Mouse (Mus musculus): ENCODE results near the gene Fam126b. TPM values are rescaled to one million over a fixed set of nuclear protein-coding genes. Genes with fewer than 3 reads are reported as not detected.
"Not testable (repeated sequence)": the region's sequence is repeated elsewhere in the genome, so short reads cannot be mapped to it uniquely, and the experiment has no call there.

Fam126b gene
- 0.76 TPM for polyA plus RNA-seq (2012; fragmentation: generic; extraction: Trizol)
- long read RNA-seq, experiment 1, partial matches to known transcripts = 1 of 1 reads
- long read RNA-seq, experiment 1, other reads (novel, unspliced or antisense) = 0 of 1 reads
- long read RNA-seq, experiment 2, full-length matches to known transcripts = 16 of 17 reads
- long read RNA-seq, experiment 2, partial matches to known transcripts = 0 of 17 reads
- long read RNA-seq, experiment 2, other reads (novel, unspliced or antisense) = 1 of 17 reads

- peak within 1 kb of the TSS; percentile 93 for H3K4me3 ChIP-seq (ENCODE audit: insufficient read depth, poor library complexity, severe bottlenecking)
- peaks cover 44% of the 10 kb centered on the region for H3K79me3 ChIP-seq (ENCODE audit: low read depth)
- H3ac ChIP-seq (ENCODE audit: control insufficient read depth, insufficient read length, low read depth) = peak within 1 kb of the TSS; percentile 88
- H3K79me2 ChIP-seq (ENCODE audit: control insufficient read depth, insufficient read depth) = peaks cover 89% of the 10 kb centered on the region
- H3K36me3 ChIP-seq (ENCODE audit: control insufficient read depth, insufficient read depth) = peaks cover 8% of the 10 kb centered on the region
- H3K27me3 ChIP-seq (ENCODE audit: control insufficient read depth, insufficient read depth, insufficient read length) = no peaks in the 10 kb centered on the region
- TF ChIP-seq FOSL1 (IDR thresholded peaks at IDR 0.05; ENCODE audit: insufficient read depth, low read length, poor library complexity, severe bottlenecking) (no peak), MAX (IDR thresholded peaks at IDR 0.05) (peak; percentile 16)
Observed at GRCm38 (mm10) chr1:58586171-58586997, at the start of gene Fam126b, which contains the start of gene Ndufb3. Gene Fam126b, minus strand, starts transcription at chr1:58586323. Gene Ndufb3, plus strand, starts transcription at chr1:58586384.

- not testable (repeated sequence) for H3K79me2 ChIP-seq (ENCODE audit: control insufficient read depth, insufficient read depth); H3K36me3 ChIP-seq (ENCODE audit: control insufficient read depth, insufficient read depth); H3K27me3 ChIP-seq (ENCODE audit: control insufficient read depth, insufficient read depth, insufficient read length); H3K79me3 ChIP-seq (ENCODE audit: low read depth); H3K4me3 ChIP-seq (ENCODE audit: insufficient read depth, poor library complexity, severe bottlenecking); H3ac ChIP-seq (ENCODE audit: control insufficient read depth, insufficient read length, low read depth)
Observed at GRCm38 (mm10) chr1:58628847-58629246, 42.7 kb upstream of the Fam126b start.

GRCm38 (mm10) chr1:58621996-58622748 is 36.0 kb upstream of the Fam126b start:
- TF ChIP-seq MYOG (IDR thresholded peaks at IDR 0.05; ENCODE audit: control insufficient read depth, extremely low read depth, insufficient read length) (no peak), MYOD1 (IDR thresholded peaks at IDR 0.05; ENCODE audit: control insufficient read depth, insufficient read length, low read depth) (no peak), MAX (IDR thresholded peaks at IDR 0.05) (no peak), FOSL1 (IDR thresholded peaks at IDR 0.05; ENCODE audit: insufficient read depth, low read length, poor library complexity, severe bottlenecking) (no peak), USF1 (IDR thresholded peaks at IDR 0.05; ENCODE audit: low read depth) (no peak)

GRCm38 (mm10) chr1:58621251-58621650 is 35.1 kb upstream of the Fam126b start:
- TF ChIP-seq USF1 (IDR thresholded peaks at IDR 0.05; ENCODE audit: low read depth) (no peak), CTCF (IDR thresholded peaks at IDR 0.05; ENCODE audit: control insufficient read depth, insufficient read depth, insufficient read length) (no peak), MYOD1 (IDR thresholded peaks at IDR 0.05; ENCODE audit: control insufficient read depth, insufficient read length, low read depth) (no peak), MAX (IDR thresholded peaks at IDR 0.05) (no peak), CEBPB (IDR thresholded peaks at IDR 0.05; ENCODE audit: low read depth) (no peak)
- Histone ChIP-seq H3K36me3 (ENCODE audit: control insufficient read depth, insufficient read depth) (no peaks in the 10 kb centered on the region), H3K4me3 (ENCODE audit: insufficient read depth, poor library complexity, severe bottlenecking) (no peak overlapping the region), H3ac (ENCODE audit: control insufficient read depth, insufficient read length, low read depth) (no peak overlapping the region), H3K79me3 (ENCODE audit: low read depth) (no peaks in the 10 kb centered on the region), H3K79me2 (ENCODE audit: control insufficient read depth, insufficient read depth) (no peaks in the 10 kb centered on the region), H3K27me3 (ENCODE audit: control insufficient read depth, insufficient read depth, insufficient read length) (no peaks in the 10 kb centered on the region)

More at GRCm38 (mm10) chr1:58621996-58622748, 36.0 kb upstream of the Fam126b start:
- no peaks in the 10 kb centered on the region for H3K36me3 ChIP-seq (ENCODE audit: control insufficient read depth, insufficient read depth)
- H3K79me3 ChIP-seq (ENCODE audit: low read depth) = no peaks in the 10 kb centered on the region
- H3K27me3 ChIP-seq (ENCODE audit: control insufficient read depth, insufficient read depth, insufficient read length) = no peaks in the 10 kb centered on the region
- no peak overlapping the region for H3K4me3 ChIP-seq (ENCODE audit: insufficient read depth, poor library complexity, severe bottlenecking)
- H3ac ChIP-seq (ENCODE audit: control insufficient read depth, insufficient read length, low read depth) = no peak overlapping the region
- H3K79me2 ChIP-seq (ENCODE audit: control insufficient read depth, insufficient read depth) = no peaks in the 10 kb centered on the region

- no peak overlapping the region for H3K4me3 ChIP-seq (ENCODE audit: insufficient read depth, poor library complexity, severe bottlenecking)
- no peak overlapping the region for H3ac ChIP-seq (ENCODE audit: control insufficient read depth, insufficient read length, low read depth)
- no peaks in the 10 kb centered on the region for H3K36me3 ChIP-seq (ENCODE audit: control insufficient read depth, insufficient read depth)
- no peak for TF ChIP-seq MYOG (IDR thresholded peaks at IDR 0.05; ENCODE audit: control insufficient read depth, extremely low read depth, insufficient read length)
- TF ChIP-seq MAX (IDR thresholded peaks at IDR 0.05) = no peak
- no peak for TF ChIP-seq FOSL1 (IDR thresholded peaks at IDR 0.05; ENCODE audit: insufficient read depth, low read length, poor library complexity, severe bottlenecking)
- no peaks in the 10 kb centered on the region for H3K79me3 ChIP-seq (ENCODE audit: low read depth)
- no peaks in the 10 kb centered on the region for H3K27me3 ChIP-seq (ENCODE audit: control insufficient read depth, insufficient read depth, insufficient read length)
- H3K79me2 ChIP-seq (ENCODE audit: control insufficient read depth, insufficient read depth) = no peaks in the 10 kb centered on the region
Observed at GRCm38 (mm10) chr1:58618766-58619165, 32.6 kb upstream of the Fam126b start.
